Mouse (Mus musculus): Measurements from ENCODE around the gene Sik3. TPM values are rescaled to one million over a fixed set of nuclear protein-coding genes. Genes with fewer than 3 reads are reported as not detected.

Gene Sik3
- polyA plus RNA-seq, 2 experiments from 2014 or later: 7.9 to 10.4 TPM

- ATAC-seq: no peak
Observed at GRCm38 (mm10) chr9:46016417-46016816, 3.8 kb downstream of the Sik3 start.

- ATAC-seq: no peak
Observed at GRCm38 (mm10) chr9:46018316-46018715, 5.7 kb downstream of the Sik3 start.

- ATAC-seq: no peak
Observed at GRCm38 (mm10) chr9:46019975-46020374, 7.4 kb downstream of the Sik3 start.

- ATAC-seq: no peak
Observed at GRCm38 (mm10) chr9:46023591-46023990, 11.0 kb downstream of the Sik3 start.

- peak; percentile 43 for ATAC-seq
Observed at GRCm38 (mm10) chr9:46026058-46026849, 13.6 kb downstream of the Sik3 start.

GRCm38 (mm10) chr9:46027994-46028393 is 15.4 kb downstream of the Sik3 start:
- no peak for ATAC-seq

- ATAC-seq: no peak
Observed at GRCm38 (mm10) chr9:46029534-46029933, 16.9 kb downstream of the Sik3 start.

- no peak for ATAC-seq
Observed at GRCm38 (mm10) chr9:46030184-46030583, 17.6 kb downstream of the Sik3 start.

GRCm38 (mm10) chr9:46030968-46031367 is 18.3 kb downstream of the Sik3 start:
- no peak for ATAC-seq

- no peak for ATAC-seq
Observed at GRCm38 (mm10) chr9:46032190-46032589, 19.6 kb downstream of the Sik3 start.

- ATAC-seq: no peak
Observed at GRCm38 (mm10) chr9:46033058-46033457, 20.4 kb downstream of the Sik3 start.

- ATAC-seq: no peak
Observed at GRCm38 (mm10) chr9:46033862-46034261, 21.2 kb downstream of the Sik3 start.

- no peak for ATAC-seq
Observed at GRCm38 (mm10) chr9:46035290-46035871, 22.8 kb downstream of the Sik3 start.

- ATAC-seq: no peak
Observed at GRCm38 (mm10) chr9:46036881-46037280, 24.3 kb downstream of the Sik3 start.

GRCm38 (mm10) chr9:46038786-46039185 is 26.2 kb downstream of the Sik3 start:
- no peak for ATAC-seq

GRCm38 (mm10) chr9:46041186-46041585 is 28.6 kb downstream of the Sik3 start:
- ATAC-seq: no peak

GRCm38 (mm10) chr9:46042387-46042786 is 29.8 kb downstream of the Sik3 start:
- ATAC-seq: no peak

- ATAC-seq: no peak
Observed at GRCm38 (mm10) chr9:46043626-46044025, 31.0 kb downstream of the Sik3 start.

GRCm38 (mm10) chr9:46046724-46047517 is 34.3 kb downstream of the Sik3 start:
- ATAC-seq: no peak

GRCm38 (mm10) chr9:46049525-46049924 is 36.9 kb downstream of the Sik3 start:
- ATAC-seq: no peak

- ATAC-seq: no peak
Observed at GRCm38 (mm10) chr9:46050203-46050602, 37.6 kb downstream of the Sik3 start.

GRCm38 (mm10) chr9:46053014-46053666 is 40.5 kb downstream of the Sik3 start:
- no peak for ATAC-seq

GRCm38 (mm10) chr9:46058065-46058464 is 45.4 kb downstream of the Sik3 start:
- no peak for ATAC-seq
